Mouse (Mus musculus) midbrain, embryonic 12.5 days (tissue): ENCODE data around the gene Cdkn2b. TPM values are rescaled to one million over a fixed set of nuclear protein-coding genes. Genes with fewer than 3 reads are reported as not detected.

Experiments used
- ATAC-seq: fragments of 200-750 bp; cut with Nextera tagmentation; 2 replicates; pipeline ENCODE4 v1.8.0; 2017; ENCODE audit warnings: low read depth, moderate TSS enrichment, moderate library complexity; ENCODE audit not compliant: low FRiP score
- H3K27ac ChIP-seq: fragments of 300-500 bp; sonication (generic); replicated peaks from 2 replicates; pipeline ENCODE4 v1.5.1; 2016; ENCODE audit warnings: mild to moderate bottlenecking
- H3K27me3 ChIP-seq: fragments of 300-500 bp; sonication (generic); 2 replicates; pipeline ENCODE4 v1.6.1; 2016; ENCODE audit warnings: mild to moderate bottlenecking
- H3K36me3 ChIP-seq: fragments of 300-500 bp; sonication (generic); 2 replicates; pipeline ENCODE4 v1.6.1; 2016
- H3K4me1 ChIP-seq: fragments of 300-500 bp; sonication (generic); 2 replicates; pipeline ENCODE4 v1.6.1; 2016
- H3K4me2 ChIP-seq: fragments of 300-500 bp; sonication (generic); replicated peaks from 2 replicates; pipeline ENCODE4 v1.6.1; 2016; ENCODE audit warnings: mild to moderate bottlenecking, moderate library complexity
- H3K4me3 ChIP-seq: fragments of 300-500 bp; sonication (generic); 2 replicates; pipeline ENCODE4 v1.5.1; 2016; ENCODE audit warnings: mild to moderate bottlenecking
- H3K9ac ChIP-seq: fragments of 300-500 bp; sonication (generic); replicated peaks from 2 replicates; pipeline ENCODE4 v1.6.1; 2016; ENCODE audit warnings: mild to moderate bottlenecking, moderate library complexity
- H3K9me3 ChIP-seq: fragments of 300-500 bp; sonication (generic); 2 replicates; pipeline ENCODE4 v1.6.1; 2016; ENCODE audit warnings: mild to moderate bottlenecking
- WGBS: fragments of 180-500 bp; shearing (Covaris S2); methylation state at CpG from one replicate; pipeline ENCODE4 v1.1.7; 2016; 5-methylcytosine and 5-hydroxymethylcytosine counted together
- polyA plus RNA-seq: library from polyadenylated mRNA; unstranded; fragments of >200 nt; fragmentation: Nextera tagmentation; extraction: Ambion mirVana; gene quantifications from 2 replicates; pipeline ENCODE4 v1.2.1, GENCODE M21; 2016

Cdkn2b gene
- 0.33 and 0.79 TPM in 2 replicates for polyA plus RNA-seq

GRCm38 (mm10) chr4:89310491-89311254 is at the start of gene Cdkn2b:
TSS of gene Cdkn2b (minus strand) at chr4:89311039.
- Histone ChIP-seq H3K4me1 (peaks cover 5% of the 10 kb centered on the region), H3K36me3 (no peaks in the 10 kb centered on the region), H3K27me3 (peaks cover 72% of the 10 kb centered on the region), H3K9me3 (no peaks in the 10 kb centered on the region), H3K9ac (peak within 1 kb of the TSS; percentile 41), H3K27ac (no peak within 1 kb of the TSS), H3K4me3 (peak within 1 kb of the TSS; percentile 52), H3K4me2 (peak within 1 kb of the TSS; percentile 83)
- under 1% methylated on average over 61 of the region's 61 CpGs for WGBS
- peak; percentile 95 for ATAC-seq

- Histone ChIP-seq H3K9me3 (no peaks in the 10 kb centered on the region), H3K4me1 (no peaks in the 10 kb centered on the region), H3K9ac (no peak overlapping the region), H3K27me3 (no peaks in the 10 kb centered on the region; the same call in 1 of the 2 replicates), H3K4me2 (no peak overlapping the region), H3K4me3 (no peak overlapping the region), H3K36me3 (no peaks in the 10 kb centered on the region), H3K27ac (no peak overlapping the region)
- ATAC-seq = no peak
- WGBS = 79% methylated on average over 3 of the region's 3 CpGs
Observed at GRCm38 (mm10) chr4:89360349-89360748, 49.5 kb upstream of the Cdkn2b start.

GRCm38 (mm10) chr4:89359506-89359905 is 48.7 kb upstream of the Cdkn2b start:
- Histone ChIP-seq H3K9me3 (no peaks in the 10 kb centered on the region), H3K36me3 (no peaks in the 10 kb centered on the region), H3K4me1 (no peaks in the 10 kb centered on the region), H3K9ac (no peak overlapping the region), H3K27ac (no peak overlapping the region), H3K27me3 (no peaks in the 10 kb centered on the region; the same call in 1 of the 2 replicates), H3K4me3 (no peak overlapping the region), H3K4me2 (no peak overlapping the region)
- 94% methylated on average over 6 of the region's 6 CpGs for WGBS
- no peak for ATAC-seq

- Histone ChIP-seq H3K4me1 (no peaks in the 10 kb centered on the region), H3K9me3 (no peaks in the 10 kb centered on the region), H3K27ac (no peak overlapping the region), H3K4me2 (no peak overlapping the region), H3K36me3 (no peaks in the 10 kb centered on the region), H3K27me3 (no peaks in the 10 kb centered on the region; the same call in 1 of the 2 replicates), H3K4me3 (no peak overlapping the region), H3K9ac (no peak overlapping the region)
- ATAC-seq = no peak
- 54% methylated on average over 9 of the region's 9 CpGs for WGBS
Observed at GRCm38 (mm10) chr4:89353935-89354334, 43.1 kb upstream of the Cdkn2b start.

GRCm38 (mm10) chr4:89353071-89353582 is 42.3 kb upstream of the Cdkn2b start:
- Histone ChIP-seq H3K36me3 (no peaks in the 10 kb centered on the region), H3K4me2 (no peak overlapping the region), H3K27ac (no peak overlapping the region), H3K9ac (no peak overlapping the region), H3K27me3 (no peaks in the 10 kb centered on the region; the same call in 1 of the 2 replicates), H3K4me3 (no peak overlapping the region), H3K9me3 (no peaks in the 10 kb centered on the region), H3K4me1 (no peaks in the 10 kb centered on the region)
- WGBS = 92% methylated on average over 3 of the region's 3 CpGs
- ATAC-seq = no peak

GRCm38 (mm10) chr4:89351474-89351873 is 40.6 kb upstream of the Cdkn2b start:
- H3K9me3 ChIP-seq = no peaks in the 10 kb centered on the region
- WGBS = 73% methylated on average over 5 of the region's 5 CpGs
- no peaks in the 10 kb centered on the region for H3K27me3 ChIP-seq
- no peak for ATAC-seq
- no peak overlapping the region for H3K27ac ChIP-seq
- H3K4me3 ChIP-seq = no peak overlapping the region
- no peaks in the 10 kb centered on the region for H3K36me3 ChIP-seq
- no peak overlapping the region for H3K9ac ChIP-seq
- H3K4me1 ChIP-seq = no peaks in the 10 kb centered on the region
- H3K4me2 ChIP-seq = no peak overlapping the region

GRCm38 (mm10) chr4:89350938-89351451 is 40.2 kb upstream of the Cdkn2b start:
- Histone ChIP-seq H3K4me3 (no peak overlapping the region), H3K27ac (no peak overlapping the region), H3K4me2 (no peak overlapping the region), H3K9ac (no peak overlapping the region), H3K36me3 (no peaks in the 10 kb centered on the region), H3K9me3 (no peaks in the 10 kb centered on the region), H3K27me3 (no peaks in the 10 kb centered on the region), H3K4me1 (no peaks in the 10 kb centered on the region)
- WGBS = 75% methylated on average over 6 of the region's 6 CpGs
- ATAC-seq = no peak

- Histone ChIP-seq H3K27me3 (no peaks in the 10 kb centered on the region), H3K36me3 (no peaks in the 10 kb centered on the region), H3K9me3 (no peaks in the 10 kb centered on the region), H3K4me2 (no peak overlapping the region), H3K9ac (no peak overlapping the region), H3K4me3 (no peak overlapping the region), H3K27ac (no peak overlapping the region), H3K4me1 (no peaks in the 10 kb centered on the region)
- 72% methylated on average over 9 of the region's 9 CpGs for WGBS
- no peak for ATAC-seq
Observed at GRCm38 (mm10) chr4:89350391-89350790, 39.6 kb upstream of the Cdkn2b start.

- WGBS = 75% methylated on average over 5 of the region's 5 CpGs
- no peaks in the 10 kb centered on the region for H3K27me3 ChIP-seq
- ATAC-seq = no peak
- no peaks in the 10 kb centered on the region for H3K9me3 ChIP-seq
- H3K4me2 ChIP-seq = no peak overlapping the region
- no peaks in the 10 kb centered on the region for H3K36me3 ChIP-seq
- H3K9ac ChIP-seq = no peak overlapping the region
- no peak overlapping the region for H3K4me3 ChIP-seq
- no peaks in the 10 kb centered on the region for H3K4me1 ChIP-seq
- no peak overlapping the region for H3K27ac ChIP-seq
Observed at GRCm38 (mm10) chr4:89348842-89349241, 38.0 kb upstream of the Cdkn2b start.

GRCm38 (mm10) chr4:89313461-89313860 is 2.6 kb upstream of the Cdkn2b start:
- Histone ChIP-seq H3K27ac (no peak overlapping the region), H3K4me2 (no peak overlapping the region), H3K27me3 (peaks cover 44% of the 10 kb centered on the region), H3K4me3 (no peak overlapping the region), H3K9me3 (no peaks in the 10 kb centered on the region), H3K36me3 (no peaks in the 10 kb centered on the region), H3K9ac (no peak overlapping the region), H3K4me1 (peaks cover 5% of the 10 kb centered on the region)
- no peak for ATAC-seq
- WGBS = 15% methylated on average over 13 of the region's 13 CpGs

GRCm38 (mm10) chr4:89309996-89310395 is 843 bp downstream of the Cdkn2b start:
- peaks cover 5% of the 10 kb centered on the region for H3K4me1 ChIP-seq
- no peak overlapping the region for H3K27ac ChIP-seq

GRCm38 (mm10) chr4:89308001-89308400 is 2.8 kb downstream of the Cdkn2b start:
- Histone ChIP-seq H3K4me1 (peaks cover 11% of the 10 kb centered on the region), H3K9ac (no peak overlapping the region), H3K9me3 (no peaks in the 10 kb centered on the region), H3K36me3 (no peaks in the 10 kb centered on the region), H3K27ac (no peak overlapping the region), H3K27me3 (peaks cover 91% of the 10 kb centered on the region), H3K4me2 (no peak overlapping the region), H3K4me3 (no peak overlapping the region)
- WGBS = 10% methylated on average over 3 of the region's 3 CpGs
- no peak for ATAC-seq

More at GRCm38 (mm10) chr4:89309996-89310395, 843 bp downstream of the Cdkn2b start:
- ATAC-seq = no peak
- Histone ChIP-seq H3K27me3 (peaks cover 78% of the 10 kb centered on the region), H3K9me3 (no peaks in the 10 kb centered on the region), H3K9ac (no peak overlapping the region), H3K36me3 (no peaks in the 10 kb centered on the region), H3K4me3 (peak overlapping the region; percentile 52; the same call in 1 of the 2 replicates), H3K4me2 (peak overlapping the region; percentile 83)
- under 1% methylated on average over 11 of the region's 11 CpGs for WGBS
